ENCODE assay signal across 12 mouse cellular contexts in the genomic region with DNA sequence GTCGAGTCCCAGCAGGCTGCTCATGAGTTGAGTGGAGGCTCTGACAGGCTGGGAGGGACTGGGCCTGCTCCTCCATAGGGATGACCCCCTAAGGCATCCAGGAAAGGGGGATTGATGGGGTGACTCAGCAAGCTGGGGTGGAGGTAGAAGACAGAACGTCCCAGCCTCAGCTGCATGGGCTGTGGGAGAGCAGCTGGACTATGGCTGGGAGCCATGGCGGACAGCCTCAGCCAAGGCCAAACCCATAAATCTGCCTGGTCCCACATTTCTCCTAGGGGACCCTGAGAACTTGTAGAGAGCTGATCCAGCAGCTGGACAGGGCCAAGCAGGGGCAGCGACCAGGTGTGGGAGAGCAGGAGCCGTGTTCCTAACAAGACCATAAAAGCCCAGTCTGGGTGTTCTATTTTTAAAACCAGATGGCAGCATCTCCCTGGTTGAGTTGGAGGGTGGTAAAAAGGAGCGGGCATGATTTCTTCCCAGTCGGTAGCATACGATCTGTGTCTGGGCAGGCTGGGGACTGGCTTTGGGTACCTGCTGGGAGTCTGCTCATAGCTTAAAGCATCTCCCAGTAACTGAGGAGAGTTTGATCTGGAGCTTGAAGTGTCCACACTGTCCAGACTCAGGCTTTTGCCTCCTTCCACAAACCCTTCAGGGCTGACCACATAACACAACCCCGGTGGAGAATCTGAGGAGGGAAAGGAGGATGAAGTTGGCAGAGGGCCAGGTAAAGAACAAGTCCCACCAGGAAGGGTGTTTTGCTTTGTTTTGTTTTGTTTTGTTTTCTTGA. TPM values are rescaled to one million over a fixed set of nuclear protein-coding genes. Genes with fewer than 3 reads are reported as not detected.
DNase-seq lines count a peak whose midpoint lies in the region; ATAC-seq and TF ChIP-seq lines count a peak whose summit lies in the region.
"Had no signal": no experiment of that assay in that cellular context is flagged by ENCODE, and none has a peak within 500 bp of the region (broad histone marks: within the 10 kb centered on the region; RNA-seq: fewer than 3 reads in every experiment).

No protein-coding gene starts in this region.

- H3K36me3 ChIP-seq in intestine, embryonic 16.5 days (ENCODE audit: control insufficient read depth, insufficient read depth, low read length) = no peaks in the 10 kb centered on the region
- no peaks in the 10 kb centered on the region for H3K36me3 ChIP-seq in intestine, embryonic 15.5 days
- H3K36me3 ChIP-seq in kidney, adult 2 months (ENCODE audit: control insufficient read depth, insufficient read depth, low read length) = no peaks in the 10 kb centered on the region
- H3K36me3 ChIP-seq in thymus, adult 2 months (ENCODE audit: control insufficient read depth, insufficient read depth, low read length) = no peaks in the 10 kb centered on the region
- no peaks in the 10 kb centered on the region for H3K36me3 ChIP-seq in hindbrain, embryonic 10.5 days
- H3K36me3 ChIP-seq: midbrain, embryonic 13.5 days had no signal

- H3K27me3 ChIP-seq in intestine, embryonic 16.5 days (replicated peaks; ENCODE audit: control insufficient read depth, insufficient read depth, low read length) = no peaks in the 10 kb centered on the region
- H3K27me3 ChIP-seq in intestine, embryonic 15.5 days (replicated peaks) = no peaks in the 10 kb centered on the region
- H3K27me3 ChIP-seq in kidney, adult 2 months (replicated peaks; ENCODE audit: control insufficient read depth, insufficient read depth, low read length) = no peaks in the 10 kb centered on the region
- H3K27me3 ChIP-seq in thymus, adult 2 months (ENCODE audit: control insufficient read depth, insufficient read depth, low read length) = no peaks in the 10 kb centered on the region
- peaks cover 3% of the 10 kb centered on the region; the same call in 1 of the 2 replicates for H3K27me3 ChIP-seq in hindbrain, embryonic 10.5 days (ENCODE audit: insufficient read depth, poor library complexity, severe bottlenecking)
- H3K27me3 ChIP-seq: midbrain, embryonic 13.5 days had no signal

- H3K4me2 ChIP-seq in intestine, embryonic 16.5 days (ENCODE audit: low read depth, low read length) = no peak overlapping the region
- H3K4me2 ChIP-seq in intestine, embryonic 15.5 days (replicated peaks) = no peak overlapping the region
- H3K4me2 ChIP-seq: midbrain, embryonic 13.5 days had no signal

- no peak overlapping the region for H3K27ac ChIP-seq in intestine, embryonic 16.5 days (ENCODE audit: low read length)
- H3K27ac ChIP-seq in intestine, embryonic 15.5 days = no peak overlapping the region
- peak overlapping the region; percentile 16; the same call in 1 of the 2 replicates for H3K27ac ChIP-seq in kidney, adult 2 months (ENCODE audit: insufficient read depth, low read depth, low read length)
- H3K27ac ChIP-seq in thymus, adult 2 months (ENCODE audit: control insufficient read depth, insufficient read depth, low read length) = no peak overlapping the region
- no peak overlapping the region for H3K27ac ChIP-seq in layer of hippocampus, adult 2 months
- H3K27ac ChIP-seq in hindbrain, embryonic 10.5 days = no peak overlapping the region
- H3K27ac ChIP-seq: midbrain, embryonic 13.5 days had no signal

- H3K4me3 ChIP-seq in intestine, embryonic 16.5 days (ENCODE audit: low read length) = no peak overlapping the region
- H3K4me3 ChIP-seq in intestine, embryonic 15.5 days (replicated peaks) = no peak overlapping the region
- H3K4me3 ChIP-seq in kidney, adult 2 months (ENCODE audit: insufficient read depth, low read depth, low read length) = no peak overlapping the region
- H3K4me3 ChIP-seq in thymus, adult 2 months (ENCODE audit: control insufficient read depth, insufficient read depth, low read length) = no peak overlapping the region
- H3K4me3 ChIP-seq in layer of hippocampus, adult 2 months = no peak overlapping the region
- H3K4me3 ChIP-seq in hindbrain, embryonic 10.5 days = no peak overlapping the region
- H3K4me3 ChIP-seq: midbrain, embryonic 13.5 days had no signal

- no peak for TF ChIP-seq POLR2A in kidney, adult 2 months (IDR thresholded peaks at IDR 0.05; ENCODE audit: low read depth, low read length)
- TF ChIP-seq POLR2A in thymus, adult 2 months (IDR thresholded peaks at IDR 0.05; ENCODE audit: control insufficient read depth, extremely low read depth, insufficient read depth, low read length, poor library complexity) = no peak

- WGBS in intestine, embryonic 16.5 days = 58% methylated on average over 9 of the region's 9 CpGs
- WGBS in intestine, embryonic 15.5 days = 52% methylated on average over 9 of the region's 9 CpGs
- WGBS in kidney, adult 2 months = 53% methylated on average over 9 of the region's 9 CpGs
- WGBS in thymus, adult 2 months = 91% methylated on average over 9 of the region's 9 CpGs
- WGBS in hindbrain, embryonic 10.5 days = 80% methylated on average over 9 of the region's 9 CpGs

- peak; percentile 79 to 84 for DNase-seq in adrenal gland, postnatal 36 days
- DNase-seq in kidney, adult 2 months = peak; percentile 47
- DNase-seq in ovary, postnatal 10 days (ENCODE audit: low spot score) = peak; percentile 27
- no peak for DNase-seq in thymus, adult 2 months
- no peak for DNase-seq in layer of hippocampus, adult 2 months (ENCODE audit: low spot score in 2 of 2)
- DNase-seq in hindbrain, embryonic 10.5 days (ENCODE audit: low spot score) = no peak
- DNase-seq: spleen, adult 18-20 months had no signal

- H3K9ac ChIP-seq in intestine, embryonic 16.5 days (ENCODE audit: low read depth, low read length) = no peak overlapping the region
- H3K9ac ChIP-seq in intestine, embryonic 15.5 days = no peak overlapping the region
- H3K9ac ChIP-seq: midbrain, embryonic 13.5 days had no signal

- H3K9me3 ChIP-seq in intestine, embryonic 16.5 days (ENCODE audit: control insufficient read depth, low read length) = no peaks in the 10 kb centered on the region
- no peaks in the 10 kb centered on the region for H3K9me3 ChIP-seq in intestine, embryonic 15.5 days
- H3K9me3 ChIP-seq in hindbrain, embryonic 10.5 days = no peaks in the 10 kb centered on the region
- H3K9me3 ChIP-seq: midbrain, embryonic 13.5 days had no signal

- no peak for TF ChIP-seq CTCF in kidney, adult 2 months (conservative IDR thresholded peaks at IDR 0.05; ENCODE audit: insufficient read depth, insufficient read length, low read depth, low read length)
- no peak for TF ChIP-seq CTCF in thymus, adult 2 months (IDR thresholded peaks at IDR 0.05; ENCODE audit: borderline replicate concordance, control insufficient read depth, extremely low read depth, insufficient read depth, low read length, poor library complexity)
- TF ChIP-seq CTCF in layer of hippocampus, adult 2 months (conservative IDR thresholded peaks at IDR 0.05) = no peak

- H3K4me1 ChIP-seq in intestine, embryonic 16.5 days (ENCODE audit: control insufficient read depth, insufficient read depth, low read length) = peaks cover 7% of the 10 kb centered on the region; the same call in 1 of the 2 replicates
- H3K4me1 ChIP-seq in intestine, embryonic 15.5 days (replicated peaks) = no peaks in the 10 kb centered on the region; the same call in 1 of the 2 replicates
- H3K4me1 ChIP-seq in kidney, adult 2 months (ENCODE audit: control insufficient read depth, insufficient read depth, low read length) = no peaks in the 10 kb centered on the region
- H3K4me1 ChIP-seq in thymus, adult 2 months (replicated peaks; ENCODE audit: control insufficient read depth, insufficient read depth, low read length) = no peaks in the 10 kb centered on the region; the same call in 1 of the 2 replicates
- peaks cover 8% of the 10 kb centered on the region; the same call in 1 of the 2 replicates for H3K4me1 ChIP-seq in hindbrain, embryonic 10.5 days (replicated peaks)
- H3K4me1 ChIP-seq: midbrain, embryonic 13.5 days had no signal

- ATAC-seq in intestine, embryonic 16.5 days = peak; percentile 53
- no peak for ATAC-seq in intestine, embryonic 15.5 days
- ATAC-seq: midbrain, embryonic 13.5 days had no signal

RNA-seq across cellular contexts. Expression of gene Tcf23, which starts 6.6 kb away (rescaled TPM):
- polyA plus RNA-seq in intestine, embryonic 16.5 days (2015; fragmentation: Nextera tagmentation; extraction: Ambion mirVana) = 3.3 and 4.2 TPM in 2 replicates
- 2.2 and 2.3 TPM in 2 replicates for polyA plus RNA-seq in intestine, embryonic 15.5 days (2015; fragmentation: Nextera tagmentation; extraction: Ambion mirVana)
- total RNA-seq in adrenal gland, postnatal 36 days (2021) = 1 to 10 TPM; 1.1 to 2.8 TPM
- polyA plus RNA-seq in kidney, adult 2 months (2012; rRNA removed) = 0.16 and 0.22 TPM in 2 replicates
- polyA plus RNA-seq in thymus, adult 2 months (2012; rRNA removed) = 0.06 and 0.18 TPM in 2 replicates
- under 1 TPM; 0.10 to 0.20 TPM for total RNA-seq in layer of hippocampus, adult 2 months (2021)
- not detected in 2 replicates for polyA plus RNA-seq in hindbrain, embryonic 10.5 days (2016; fragmentation: Nextera tagmentation; extraction: Ambion mirVana)
- total RNA-seq: granulocyte monocyte progenitor cell, adult 5-6 weeks had no signal
- polyA plus RNA-seq: embryonic facial prominence, embryonic 11.5 days; midbrain, embryonic 13.5 days had no signal

RNA-seq across cellular contexts. Expression of gene Preb, which starts 14.9 kb away (rescaled TPM):
- 222 and 227 TPM in 2 replicates for polyA plus RNA-seq in intestine, embryonic 16.5 days (2015; fragmentation: Nextera tagmentation; extraction: Ambion mirVana)
- polyA plus RNA-seq in intestine, embryonic 15.5 days (2015; fragmentation: Nextera tagmentation; extraction: Ambion mirVana) = 166 and 192 TPM in 2 replicates
- 100 to 1,000 TPM; 121 to 157 TPM for total RNA-seq in adrenal gland, postnatal 36 days (2021)
- 346 and 372 TPM in 2 replicates for polyA plus RNA-seq in kidney, adult 2 months (2012; rRNA removed)
- polyA plus RNA-seq in thymus, adult 2 months (2012; rRNA removed) = 401 and 419 TPM in 2 replicates
- 100 to 1,000 TPM; 132 to 145 TPM for total RNA-seq in layer of hippocampus, adult 2 months (2021)
- polyA plus RNA-seq in hindbrain, embryonic 10.5 days (2016; fragmentation: Nextera tagmentation; extraction: Ambion mirVana) = 147 and 152 TPM in 2 replicates

RNA-seq across cellular contexts. Expression of gene Cgref1, which starts 29.7 kb away (rescaled TPM):
- 67.0 and 88.7 TPM in 2 replicates for polyA plus RNA-seq in intestine, embryonic 16.5 days (2015; fragmentation: Nextera tagmentation; extraction: Ambion mirVana)
- 36.1 and 42.8 TPM in 2 replicates for polyA plus RNA-seq in intestine, embryonic 15.5 days (2015; fragmentation: Nextera tagmentation; extraction: Ambion mirVana)
- total RNA-seq in adrenal gland, postnatal 36 days (2021) = 1 to 10 TPM in 1 of 2 experiments, under 1 TPM in 1; 0.89 to 1.3 TPM
- polyA plus RNA-seq in kidney, adult 2 months (2012; rRNA removed) = 387 and 411 TPM in 2 replicates
- polyA plus RNA-seq in thymus, adult 2 months (2012; rRNA removed) = 0.31 and 0.70 TPM in 2 replicates
- total RNA-seq in layer of hippocampus, adult 2 months (2021) = 10 to 100 TPM; 15.5 to 16.7 TPM
- 3.7 and 6.7 TPM in 2 replicates for polyA plus RNA-seq in hindbrain, embryonic 10.5 days (2016; fragmentation: Nextera tagmentation; extraction: Ambion mirVana)

RNA-seq across cellular contexts. Expression of gene Khk, which starts 53.8 kb away (rescaled TPM):
- 26.9 and 32.5 TPM in 2 replicates for polyA plus RNA-seq in intestine, embryonic 16.5 days (2015; fragmentation: Nextera tagmentation; extraction: Ambion mirVana)
- 23.3 and 26.9 TPM in 2 replicates for polyA plus RNA-seq in intestine, embryonic 15.5 days (2015; fragmentation: Nextera tagmentation; extraction: Ambion mirVana)
- total RNA-seq in adrenal gland, postnatal 36 days (2021) = 10 to 100 TPM; 37.5 to 64.9 TPM
- 1,147 and 1,266 TPM in 2 replicates for polyA plus RNA-seq in kidney, adult 2 months (2012; rRNA removed)
- 28.3 and 32.0 TPM in 2 replicates for polyA plus RNA-seq in thymus, adult 2 months (2012; rRNA removed)
- 10 to 100 TPM; 17.0 to 17.7 TPM for total RNA-seq in layer of hippocampus, adult 2 months (2021)
- polyA plus RNA-seq in hindbrain, embryonic 10.5 days (2016; fragmentation: Nextera tagmentation; extraction: Ambion mirVana) = 7.2 and 8.0 TPM in 2 replicates

Comparison
In these comparisons a context has a peak if more than half of its experiments do, and no peak if none do; other contexts are left out.
1. DNase-seq: peak in adrenal gland, postnatal 36 days (2 of 2), kidney, adult 2 months (single experiment) and ovary, postnatal 10 days (single experiment); none in thymus, adult 2 months (single experiment), layer of hippocampus, adult 2 months (0 of 2) and hindbrain, embryonic 10.5 days (single experiment).